ENCODE assay signal across 8 mouse cellular contexts in the genomic region with DNA sequence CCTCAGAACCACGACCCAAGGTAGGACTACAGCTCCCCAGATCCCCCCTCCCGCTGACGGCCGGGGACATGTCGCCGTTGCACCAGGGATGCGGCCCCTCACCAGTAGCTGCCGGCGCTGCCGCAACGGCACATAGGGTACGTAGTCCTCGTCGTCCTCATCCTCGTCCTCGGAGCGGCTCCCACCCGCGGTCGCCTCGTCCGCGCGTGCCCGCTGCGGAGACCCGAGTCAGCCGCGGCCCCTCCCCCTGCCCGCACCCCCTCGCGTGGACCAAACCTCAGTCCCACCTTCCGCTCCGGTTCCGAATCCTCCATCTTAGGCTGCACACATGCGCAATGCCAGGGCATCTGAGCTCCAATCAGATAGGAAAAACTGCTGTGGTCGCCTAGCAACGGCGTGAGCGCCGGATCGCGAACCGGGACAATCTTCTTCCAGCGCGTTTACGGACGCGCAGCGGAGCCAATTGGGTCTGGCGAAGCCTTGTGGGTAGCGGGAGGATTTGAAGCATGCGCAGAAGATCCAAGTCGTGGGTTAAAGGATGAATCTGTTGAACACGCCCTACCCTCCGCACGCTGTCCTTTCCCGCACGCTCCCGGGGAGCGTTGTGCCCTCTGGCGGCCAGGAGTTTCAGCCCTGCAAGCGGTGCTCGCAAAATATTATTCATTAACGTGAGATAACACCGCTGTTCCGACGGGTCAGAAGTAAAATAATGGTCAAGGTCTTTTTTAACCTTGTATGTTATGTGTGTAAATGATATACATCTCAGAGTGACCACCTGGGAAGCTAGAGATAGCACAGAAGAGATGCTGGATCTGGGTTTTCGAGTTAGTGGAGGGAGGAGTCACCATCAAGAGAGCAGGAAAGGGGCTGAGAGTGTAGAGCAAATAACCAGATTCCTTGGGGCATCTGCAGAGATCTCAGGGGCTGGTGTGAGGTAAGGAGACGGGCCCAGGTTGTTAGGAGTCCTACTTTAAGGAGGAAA. TPM values are rescaled to one million over a fixed set of nuclear protein-coding genes. Genes with fewer than 3 reads are reported as not detected.
DNase-seq lines count a peak whose midpoint lies in the region; ATAC-seq and TF ChIP-seq lines count a peak whose summit lies in the region.

A gene (minus strand): TSS at position 465 of the 982 bp plus-strand sequence.

- 1% methylated on average over 70 of the region's 70 CpGs for WGBS in hindbrain, postnatal 0 days

- H3K9me3 ChIP-seq in hindbrain, postnatal 0 days (ENCODE audit: low read length) = no peaks in the 10 kb centered on the region

- no peaks in the 10 kb centered on the region for H3K27me3 ChIP-seq in hindbrain, postnatal 0 days (ENCODE audit: insufficient read depth, low read length)

- peaks cover 57% of the 10 kb centered on the region for H3K36me3 ChIP-seq in hindbrain, postnatal 0 days (ENCODE audit: insufficient read depth, low read length)

- H3K27ac ChIP-seq in gastrocnemius, adult 2 months = peak within 1 kb of the TSS; percentile 87
- H3K27ac ChIP-seq in hindbrain, postnatal 0 days = peak within 1 kb of the TSS; percentile 80
- H3K27ac ChIP-seq in left cerebral cortex, adult 2 months = peak within 1 kb of the TSS; percentile 88

- peak; percentile 94 for TF ChIP-seq CTCF in gastrocnemius, adult 2 months (IDR thresholded peaks at IDR 0.05)
- peak; percentile 92 for TF ChIP-seq CTCF in hindbrain, postnatal 0 days (IDR thresholded peaks at IDR 0.05; ENCODE audit: low read depth)
- peak; percentile 92 for TF ChIP-seq CTCF in left cerebral cortex, adult 2 months (IDR thresholded peaks at IDR 0.05)

- H3K4me3 ChIP-seq in gastrocnemius, adult 2 months = peak within 1 kb of the TSS; percentile 95
- H3K4me3 ChIP-seq in hindbrain, postnatal 0 days (ENCODE audit: low read length) = peak within 1 kb of the TSS; percentile 76
- peak within 1 kb of the TSS; percentile 76 for H3K4me3 ChIP-seq in left cerebral cortex, adult 2 months

- H3K4me2 ChIP-seq in hindbrain, postnatal 0 days (ENCODE audit: low read depth, low read length) = peak within 1 kb of the TSS; percentile 97

- intact Hi-C loops in gastrocnemius, adult 2 months (cut with DNase I) = loop anchor here (5.0 kb wide), 1 partner anchor 36 kb away; a partner anchor contains a TSS
- intact Hi-C loops in left cerebral cortex, adult 2 months (cut with DNase I) = no loop called here

- peak within 1 kb of the TSS; percentile 79 for H3K9ac ChIP-seq in hindbrain, postnatal 0 days (replicated peaks; ENCODE audit: low read length)

- peaks cover 10% of the 10 kb centered on the region for H3K4me1 ChIP-seq in hindbrain, postnatal 0 days (ENCODE audit: insufficient read depth, low read length)

- peak; percentile 96 for ATAC-seq in common myeloid progenitor, adult 5-6 weeks (replicated peaks; ENCODE audit: low read depth, poor library complexity, severe bottlenecking)
- peak; percentile 97 for ATAC-seq in hindbrain, postnatal 0 days
- ATAC-seq in megakaryocyte, adult 5-6 weeks (ENCODE audit: poor library complexity, severe bottlenecking) = peak; percentile 97

- peak; percentile 100 for DNase-seq in ZHBTc4 (ENCODE audit: low read depth, low spot score)
- DNase-seq in gastrocnemius, adult 2 months = peak; percentile 98
- peak; percentile 100 for DNase-seq in hindbrain, postnatal 0 days (ENCODE audit: low spot score)
- DNase-seq in left cerebral cortex, adult 2 months (ENCODE audit: extremely low spot score in 1 of 2, low spot score in 2 of 2) = peak; percentile 100
- DNase-seq in right cerebral cortex, adult 2 months (ENCODE audit: low spot score in 2 of 2) = peak; percentile 100
- peak; percentile 98 for DNase-seq in urinary bladder, postnatal 14 days (ENCODE audit: low spot score)

RNA-seq across cellular contexts. Expression of the gene that starts here (rescaled TPM):
- 59.8 and 62.8 TPM in 2 replicates for total RNA-seq in common myeloid progenitor, adult 5-6 weeks (2017)
- total RNA-seq in gastrocnemius, adult 2 months (2021) = 10 to 100 TPM; 10.6 to 11.5 TPM
- 48.6 and 53.4 TPM in 2 replicates for total RNA-seq in hindbrain, postnatal 0 days (2014; rRNA removed)
- 44.4 and 47.2 TPM in 2 replicates for polyA plus RNA-seq in hindbrain, postnatal 0 days (2015; fragmentation: Nextera tagmentation; extraction: Ambion mirVana)
- total RNA-seq in left cerebral cortex, adult 2 months (2021) = 10 to 100 TPM; 63.7 to 65.7 TPM
- total RNA-seq in megakaryocyte, adult 5-6 weeks (2015) = 16.2 and 20.9 TPM in 2 replicates
- total RNA-seq in megakaryocyte, adult 5-6 weeks (2017) = 41.4 and 56.6 TPM in 2 replicates

Comparison
In these comparisons a context has a peak if more than half of its experiments do, and no peak if none do; other contexts are left out.
1. Peak in every context shown above with its lines: DNase-seq, ATAC-seq, H3K4me3 ChIP-seq and H3K27ac ChIP-seq.